Mouse (Mus musculus) midbrain, embryonic 16.5 days (tissue): ENCODE data around the gene Fastkd3. TPM values are rescaled to one million over a fixed set of nuclear protein-coding genes. Genes with fewer than 3 reads are reported as not detected.
"Not testable (repeated sequence)": the region's sequence is repeated elsewhere in the genome, so short reads cannot be mapped to it uniquely, and the experiment has no call there.

Experiments
- ATAC-seq: fragments of 200-750 bp; cut with Nextera tagmentation; 2 replicates; pipeline ENCODE4 v1.8.0; 2017; ENCODE audit warnings: moderate TSS enrichment
- H3K27ac ChIP-seq: fragments of 300-500 bp; sonication (generic); 2 replicates; pipeline ENCODE4 v1.5.1; 2014; ENCODE audit warnings: mild to moderate bottlenecking, low read length, mixed read lengths
- H3K27me3 ChIP-seq: fragments of 300-500 bp; sonication (generic); 2 replicates; pipeline ENCODE4 v1.6.1; 2014; ENCODE audit warnings: low read depth, low read length, mixed read lengths; ENCODE audit not compliant: control insufficient read depth, insufficient read depth
- H3K36me3 ChIP-seq: fragments of 300-500 bp; sonication (generic); 2 replicates; pipeline ENCODE4 v1.6.1; 2014; ENCODE audit warnings: mild to moderate bottlenecking, low read length, moderate library complexity, mixed read lengths; ENCODE audit not compliant: control insufficient read depth, insufficient read depth
- H3K4me1 ChIP-seq: fragments of 300-500 bp; sonication (generic); 2 replicates; pipeline ENCODE4 v1.6.1; 2014; ENCODE audit warnings: mild to moderate bottlenecking, low read length, mixed read lengths; ENCODE audit not compliant: control insufficient read depth, insufficient read depth
- H3K4me2 ChIP-seq: fragments of 300-500 bp; sonication (generic); 2 replicates; pipeline ENCODE4 v1.6.1; 2014; ENCODE audit warnings: mild to moderate bottlenecking, low read length, mixed read lengths
- H3K4me3 ChIP-seq: fragments of 300-500 bp; sonication (generic); 2 replicates; pipeline ENCODE4 v1.5.1; 2014; ENCODE audit warnings: low read depth, mild to moderate bottlenecking, low read length, moderate library complexity, mixed read lengths
- H3K9ac ChIP-seq: fragments of 300-500 bp; sonication (generic); 2 replicates; pipeline ENCODE4 v1.6.1; 2014; ENCODE audit warnings: low read depth, low read length, mixed read lengths
- H3K9me3 ChIP-seq: fragments of 300-500 bp; sonication (generic); replicated peaks from 2 replicates; pipeline ENCODE4 v1.6.1; 2014; ENCODE audit warnings: mild to moderate bottlenecking, low read length, mixed read lengths; ENCODE audit not compliant: control insufficient read depth, poor library complexity, severe bottlenecking
- WGBS: fragments of 180-500 bp; shearing (Covaris S2); extraction: QIAGEN DNeasy Blood & Tissue Kit; methylation state at CpG from one replicate; pipeline ENCODE4 v1.1.7; 2014; 5-methylcytosine and 5-hydroxymethylcytosine counted together
- polyA plus RNA-seq: library from polyadenylated mRNA; unstranded; fragments of >200 nt; fragmentation: Nextera tagmentation; extraction: Ambion mirVana; gene quantifications from 2 replicates; pipeline ENCODE4 v1.2.1, GENCODE M21; 2015

The Fastkd3 gene
- 21.3 and 24.6 TPM in 2 replicates for polyA plus RNA-seq

DNA sequence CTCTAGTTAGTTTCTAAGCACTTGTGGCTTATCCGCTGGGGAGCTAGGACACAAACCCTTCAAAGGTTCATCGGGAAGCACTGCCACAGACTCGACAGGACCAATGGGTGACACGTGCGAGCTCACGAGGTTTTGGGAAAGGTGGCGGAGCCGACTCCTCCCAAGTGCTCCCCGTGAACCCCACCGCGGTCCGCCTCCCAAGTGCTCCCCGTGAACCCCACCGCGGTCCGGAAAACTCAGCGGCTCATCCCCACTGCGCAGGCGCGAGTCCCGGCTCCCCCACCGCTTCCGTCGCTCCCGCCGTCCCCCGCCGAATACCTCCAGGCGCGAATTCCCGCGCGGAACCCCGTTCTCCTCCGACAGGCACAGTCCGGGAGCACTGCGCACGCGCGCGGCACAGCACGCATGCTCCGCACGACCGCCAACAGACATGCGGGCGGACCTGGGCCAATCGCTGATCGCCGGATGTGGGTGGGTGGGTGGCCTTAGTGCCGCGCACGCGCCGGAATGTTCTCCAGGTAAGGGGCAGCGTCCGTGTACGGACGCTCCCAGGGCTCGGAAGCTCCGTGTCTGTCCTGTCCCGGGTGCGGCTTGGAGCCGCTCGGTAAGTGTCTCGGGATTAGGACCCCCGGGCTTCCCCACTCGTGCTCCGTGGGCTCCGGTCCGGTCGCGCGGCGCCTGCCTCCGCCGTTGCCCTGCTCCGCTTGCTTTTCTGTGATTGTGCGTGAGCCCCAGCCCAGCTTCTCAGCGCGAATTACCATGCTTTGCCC, at the start of gene Fastkd3, which contains the start of gene Mtrr:
Gene Fastkd3, plus strand, starts transcription at position 488 of the 770 bp plus-strand sequence.
Gene Mtrr, minus strand, starts transcription at position 403 of the 770 bp plus-strand sequence.
- Histone ChIP-seq H3K9me3 (no peaks in the 10 kb centered on the region), H3K36me3 (peaks cover 13% of the 10 kb centered on the region), H3K27me3 (no peaks in the 10 kb centered on the region), H3K4me3 (peak within 1 kb of the TSS; percentile 86), H3K9ac (peak within 1 kb of the TSS; percentile 81), H3K27ac (peak within 1 kb of the TSS; percentile 80), H3K4me2 (peak within 1 kb of the TSS; percentile 97), H3K4me1 (peaks cover 20% of the 10 kb centered on the region)
- peak; percentile 99 for ATAC-seq
- under 1% methylated on average over 81 of the region's 81 CpGs for WGBS

DNA sequence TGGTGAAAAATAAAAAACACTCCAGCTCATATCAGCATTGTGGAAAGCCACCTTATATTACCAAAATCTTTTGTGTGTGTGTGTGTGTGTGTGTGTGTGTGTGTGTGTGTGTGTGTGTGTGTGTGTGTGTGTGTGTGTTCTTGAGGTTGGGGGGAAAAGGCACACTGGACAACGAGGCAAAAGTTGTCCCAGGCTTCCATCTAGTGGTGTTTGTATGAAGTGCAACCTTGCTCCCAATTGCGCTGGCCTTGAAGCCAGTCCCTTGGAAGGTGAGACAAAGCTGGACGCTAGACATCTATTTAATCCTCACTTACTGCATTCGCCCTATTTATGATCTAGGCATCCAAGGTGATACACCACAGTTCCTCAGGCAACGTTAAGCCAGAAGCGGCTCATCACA, 28.6 kb upstream of the Fastkd3 start:
- H3K27ac ChIP-seq, H3K4me1 ChIP-seq, H3K9me3 ChIP-seq, H3K9ac ChIP-seq, H3K4me3 ChIP-seq, H3K27me3 ChIP-seq, H3K4me2 ChIP-seq, H3K36me3 ChIP-seq: not testable (repeated sequence)
- 25% methylated on average over 4 of the region's 6 CpGs for WGBS
- ATAC-seq = peak; percentile 78; the same call in 1 of the 2 replicates

DNA sequence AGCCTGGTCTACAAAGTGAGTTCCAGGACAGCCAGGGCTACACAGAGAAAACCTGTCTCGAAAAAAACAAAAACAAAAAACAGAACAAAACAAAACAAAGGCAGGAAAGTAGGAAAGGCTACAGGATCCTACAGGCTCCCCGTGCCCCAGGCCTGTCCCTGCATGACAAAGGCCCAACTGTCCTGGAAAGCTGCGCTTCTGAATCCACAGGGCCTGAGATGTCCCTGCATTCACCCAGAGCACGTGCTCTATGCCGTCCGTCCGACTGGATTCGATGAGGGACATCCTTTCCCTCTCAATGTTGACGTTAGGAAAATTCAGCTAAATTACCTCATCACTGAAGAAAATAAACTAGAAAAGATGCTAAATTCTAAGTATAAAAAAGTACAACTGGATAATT, 13.9 kb upstream of the Fastkd3 start:
- no peaks in the 10 kb centered on the region for H3K9me3 ChIP-seq
- ATAC-seq = no peak
- no peaks in the 10 kb centered on the region for H3K27me3 ChIP-seq
- H3K27ac ChIP-seq = no peak overlapping the region
- WGBS = 98% methylated on average over 9 of the region's 9 CpGs
- no peak overlapping the region for H3K4me3 ChIP-seq
- no peak overlapping the region for H3K4me2 ChIP-seq
- no peaks in the 10 kb centered on the region for H3K4me1 ChIP-seq
- peaks cover 46% of the 10 kb centered on the region for H3K36me3 ChIP-seq
- H3K9ac ChIP-seq = no peak overlapping the region

- Histone ChIP-seq H3K27me3 (no peaks in the 10 kb centered on the region), H3K9me3 (no peaks in the 10 kb centered on the region), H3K4me2 (no peak overlapping the region), H3K4me3 (no peak overlapping the region), H3K4me1 (no peaks in the 10 kb centered on the region), H3K9ac (no peak overlapping the region), H3K36me3 (peaks cover 41% of the 10 kb centered on the region), H3K27ac (no peak overlapping the region)
- WGBS = 93% methylated on average over 11 of the region's 11 CpGs
- no peak for ATAC-seq
Measured at GRCm38 (mm10) chr13:68568548-68568947, 13.5 kb upstream of the Fastkd3 start.

GRCm38 (mm10) chr13:68569589-68570336, 12.3 kb upstream of the Fastkd3 start:
- H3K4me2 ChIP-seq = no peak overlapping the region
- ATAC-seq = peak; percentile 68
- H3K9ac ChIP-seq = no peak overlapping the region
- no peaks in the 10 kb centered on the region for H3K9me3 ChIP-seq
- WGBS = 70% methylated on average over 17 of the region's 17 CpGs
- no peak overlapping the region for H3K4me3 ChIP-seq
- no peaks in the 10 kb centered on the region for H3K27me3 ChIP-seq
- H3K4me1 ChIP-seq = no peaks in the 10 kb centered on the region
- H3K27ac ChIP-seq = no peak overlapping the region
- H3K36me3 ChIP-seq = peaks cover 32% of the 10 kb centered on the region

DNA sequence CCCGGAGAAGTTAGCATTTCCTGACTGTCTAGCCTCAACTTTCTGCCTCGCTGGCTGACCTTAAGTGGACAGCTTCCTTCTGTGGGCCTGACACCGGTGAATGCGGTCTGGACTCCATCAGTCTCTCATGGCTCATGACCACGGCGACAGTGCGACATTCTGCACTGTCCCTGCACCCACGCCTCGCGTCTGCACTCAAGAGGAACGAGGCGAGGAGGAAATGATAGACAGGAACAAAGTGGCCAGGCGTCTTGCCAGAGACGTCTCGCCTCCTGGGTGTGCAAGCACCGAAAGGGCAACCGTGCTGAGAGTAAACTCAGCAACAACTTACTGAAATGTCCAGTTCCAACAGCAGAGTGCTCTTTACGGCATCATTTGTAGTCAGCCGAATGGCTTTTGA, 9.8 kb upstream of the Fastkd3 start:
- no peak for ATAC-seq
- peaks cover 16% of the 10 kb centered on the region for H3K36me3 ChIP-seq

DNA sequence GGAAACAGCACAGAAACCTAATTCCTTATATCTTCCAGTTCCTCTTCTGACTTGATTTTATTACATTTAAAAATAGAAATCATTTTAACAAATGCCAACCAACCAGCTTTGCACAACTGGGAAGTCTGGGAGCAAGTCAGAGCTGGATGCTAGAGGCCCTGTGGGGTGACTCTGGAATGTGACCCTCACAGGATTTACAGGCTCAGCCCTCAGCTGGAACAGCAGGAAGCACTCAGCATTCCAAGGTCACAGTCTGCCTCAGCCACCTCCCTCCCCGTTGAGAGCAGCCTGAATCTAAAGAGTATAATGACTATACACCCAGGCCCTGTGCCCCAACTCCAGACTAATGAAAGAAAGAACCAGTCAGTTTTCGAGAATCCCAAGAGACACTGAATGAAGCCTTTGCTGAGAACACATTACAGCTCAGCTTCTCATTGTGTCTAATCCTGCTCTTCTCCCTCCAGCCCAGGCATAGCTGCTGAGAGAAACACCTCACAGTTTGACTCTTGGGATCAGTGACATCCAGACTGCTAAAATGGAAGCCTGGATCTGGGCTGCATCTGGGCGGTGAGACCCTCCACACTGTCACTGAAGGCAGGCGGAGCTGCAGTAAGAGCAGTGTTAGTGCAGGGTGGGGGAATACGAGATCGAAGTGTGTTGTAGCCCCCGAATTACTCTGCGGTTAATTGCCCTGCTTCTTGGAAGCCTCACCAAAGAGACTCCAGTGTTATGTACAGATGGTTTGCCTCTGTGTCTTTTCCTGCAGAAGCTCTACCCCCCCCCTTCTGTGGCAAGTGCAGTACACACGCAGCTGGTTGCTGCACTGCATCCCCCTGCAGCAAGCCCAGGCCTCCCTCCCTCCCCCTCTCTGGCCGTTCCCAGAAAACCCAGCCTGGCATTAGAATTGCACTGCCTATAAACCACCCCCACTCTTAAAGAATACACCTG, 8.8 kb upstream of the Fastkd3 start:
- peaks cover 10% of the 10 kb centered on the region for H3K36me3 ChIP-seq

More for the DNA sequence above, 9.8 kb upstream of the Fastkd3 start:
- Histone ChIP-seq H3K9me3 (no peaks in the 10 kb centered on the region), H3K27ac (no peak overlapping the region), H3K4me3 (no peak overlapping the region), H3K4me2 (no peak overlapping the region), H3K27me3 (no peaks in the 10 kb centered on the region), H3K4me1 (no peaks in the 10 kb centered on the region), H3K9ac (no peak overlapping the region)
- WGBS = 93% methylated on average over 19 of the region's 19 CpGs

DNA sequence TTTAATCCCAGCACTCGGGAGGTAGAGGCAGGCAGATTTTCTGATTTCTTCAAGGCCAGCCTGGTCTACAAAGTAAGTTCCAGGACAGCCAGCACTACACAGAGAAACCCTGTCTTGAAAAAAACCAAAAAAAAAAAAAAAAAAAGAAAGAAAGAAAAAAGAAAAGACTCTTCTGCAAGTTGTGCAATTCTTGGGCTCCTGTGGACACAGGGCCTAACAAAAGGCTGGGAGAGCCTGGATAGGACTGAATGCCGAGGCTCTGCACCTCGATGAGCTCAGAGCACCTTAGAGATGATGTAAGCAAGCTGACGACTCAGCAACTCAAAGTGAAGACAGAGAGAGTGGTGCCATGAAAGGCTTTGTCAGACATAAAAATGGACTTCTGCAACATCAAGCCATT, 7.6 kb upstream of the Fastkd3 start:
- peaks cover 8% of the 10 kb centered on the region for H3K36me3 ChIP-seq
- WGBS = 83% methylated on average over 4 of the region's 4 CpGs
- H3K27me3 ChIP-seq = no peaks in the 10 kb centered on the region

More for the DNA sequence above, 8.8 kb upstream of the Fastkd3 start:
- WGBS = 55% methylated on average over 10 of the region's 10 CpGs
- Histone ChIP-seq H3K27ac (no peak overlapping the region), H3K4me2 (no peak overlapping the region), H3K4me3 (no peak overlapping the region), H3K4me1 (no peaks in the 10 kb centered on the region), H3K9ac (no peak overlapping the region), H3K27me3 (no peaks in the 10 kb centered on the region), H3K9me3 (no peaks in the 10 kb centered on the region)
- ATAC-seq = no peak

More for the DNA sequence above, 7.6 kb upstream of the Fastkd3 start:
- Histone ChIP-seq H3K4me1 (no peaks in the 10 kb centered on the region), H3K27ac (no peak overlapping the region), H3K9ac (no peak overlapping the region), H3K4me2 (no peak overlapping the region), H3K9me3 (no peaks in the 10 kb centered on the region), H3K4me3 (no peak overlapping the region)
- no peak for ATAC-seq
